Mouse (Mus musculus): ENCODE measurements at regions not wholly inside any gene's neighbourhood (a gene's known extent, or its start where the extent isn't known, plus 50 kb on each side); places are given as distances from the start of the nearest gene placed in this dataset.

- H3K4me3 ChIP-seq (replicated peaks) = no peak overlapping the region
- no peak overlapping the region for H3K9ac ChIP-seq (replicated peaks)
- 0 out of 2 replicates have a peak, but pooled peaks cover 5% of the 10 kb centered on the region for H3K27me3 ChIP-seq
- H3K36me3 ChIP-seq = no peaks in the 10 kb centered on the region
- WGBS = 18% methylated on average over 10 of the region's 10 CpGs
- ATAC-seq = peak; percentile 44; the same call in 1 of the 2 replicates
- H3K4me2 ChIP-seq (replicated peaks) = no peak overlapping the region
- no peak overlapping the region for H3K27ac ChIP-seq
- H3K4me1 ChIP-seq (replicated peaks) = peaks cover 42% of the 10 kb centered on the region
- H3K9me3 ChIP-seq = no peaks in the 10 kb centered on the region
Measured at GRCm38 (mm10) chr17:15180223-15180860, 139.0 kb upstream of the Gm3448 start.

- Histone ChIP-seq H3K9ac (replicated peaks) (no peak overlapping the region), H3K4me1 (replicated peaks) (peaks cover 34% of the 10 kb centered on the region), H3K9me3 (no peaks in the 10 kb centered on the region), H3K27me3 (0 out of 2 replicates have a peak, but pooled peaks cover 5% of the 10 kb centered on the region), H3K27ac (no peak overlapping the region), H3K36me3 (no peaks in the 10 kb centered on the region), H3K4me3 (replicated peaks) (no peak overlapping the region), H3K4me2 (replicated peaks) (no peak overlapping the region)
- 57% methylated on average over 4 of the region's 4 CpGs for WGBS
- no peak for ATAC-seq
Measured at GRCm38 (mm10) chr17:15179411-15179951, 138.1 kb upstream of the Gm3448 start.

GRCm38 (mm10) chr17:15177390-15177789 lies 136.1 kb upstream of the Gm3448 start:
- H3K36me3 ChIP-seq = no peaks in the 10 kb centered on the region
- ATAC-seq = no peak

GRCm38 (mm10) chr17:15174354-15174953 lies 133.1 kb upstream of the Gm3448 start:
- Histone ChIP-seq H3K4me1 (replicated peaks) (peaks cover 4% of the 10 kb centered on the region), H3K27me3 (0 out of 2 replicates have a peak, but pooled peaks cover 4% of the 10 kb centered on the region), H3K9ac (replicated peaks) (no peak overlapping the region), H3K4me3 (replicated peaks) (no peak overlapping the region), H3K27ac (no peak overlapping the region), H3K36me3 (no peaks in the 10 kb centered on the region), H3K9me3 (no peaks in the 10 kb centered on the region), H3K4me2 (replicated peaks) (no peak overlapping the region)
- 60% methylated on average over 9 of the region's 9 CpGs for WGBS
- ATAC-seq = no peak

More at GRCm38 (mm10) chr17:15177390-15177789, 136.1 kb upstream of the Gm3448 start:
- Histone ChIP-seq H3K4me1 (replicated peaks) (peaks cover 27% of the 10 kb centered on the region), H3K4me3 (replicated peaks) (no peak overlapping the region), H3K27ac (no peak overlapping the region), H3K4me2 (replicated peaks) (no peak overlapping the region), H3K9ac (replicated peaks) (no peak overlapping the region), H3K9me3 (no peaks in the 10 kb centered on the region), H3K27me3 (0 out of 2 replicates have a peak, but pooled peaks cover 5% of the 10 kb centered on the region)
- WGBS = 92% methylated on average over 3 of the region's 3 CpGs

GRCm38 (mm10) chr17:15167927-15168326 lies 126.6 kb upstream of the Gm3448 start:
- no peak overlapping the region for H3K27ac ChIP-seq
- no peaks in the 10 kb centered on the region for H3K9me3 ChIP-seq
- H3K4me3 ChIP-seq (replicated peaks) = no peak overlapping the region
- no peak for ATAC-seq
- no peaks in the 10 kb centered on the region for H3K27me3 ChIP-seq
- WGBS = 87% methylated on average over 3 of the region's 3 CpGs
- H3K36me3 ChIP-seq = no peaks in the 10 kb centered on the region
- no peak overlapping the region for H3K4me2 ChIP-seq (replicated peaks)
- no peaks in the 10 kb centered on the region for H3K4me1 ChIP-seq (replicated peaks)
- no peak overlapping the region for H3K9ac ChIP-seq (replicated peaks)

- Histone ChIP-seq H3K27ac (no peak overlapping the region), H3K9ac (replicated peaks) (no peak overlapping the region; the same call in 1 of the 2 replicates), H3K4me2 (replicated peaks) (no peak overlapping the region), H3K36me3 (no peaks in the 10 kb centered on the region), H3K27me3 (no peaks in the 10 kb centered on the region), H3K4me1 (replicated peaks) (no peaks in the 10 kb centered on the region), H3K4me3 (replicated peaks) (no peak overlapping the region), H3K9me3 (no peaks in the 10 kb centered on the region)
- 88% methylated on average over 5 of the region's 5 CpGs for WGBS
- no peak for ATAC-seq
Measured at GRCm38 (mm10) chr17:15157693-15158333, 116.5 kb upstream of the Gm3448 start.

GRCm38 (mm10) chr17:15152996-15153735 lies 111.8 kb upstream of the Gm3448 start:
- WGBS = 83% methylated on average over 7 of the region's 7 CpGs
- no peak for ATAC-seq

GRCm38 (mm10) chr17:15152477-15152876 lies 111.1 kb upstream of the Gm3448 start:
- no peak overlapping the region for H3K4me2 ChIP-seq (replicated peaks)
- H3K4me1 ChIP-seq (replicated peaks) = no peaks in the 10 kb centered on the region
- 83% methylated on average over 7 of the region's 7 CpGs for WGBS
- no peaks in the 10 kb centered on the region for H3K36me3 ChIP-seq
- no peak for ATAC-seq
- no peak overlapping the region for H3K4me3 ChIP-seq (replicated peaks)
- H3K9me3 ChIP-seq = no peaks in the 10 kb centered on the region
- H3K27me3 ChIP-seq = no peaks in the 10 kb centered on the region
- H3K27ac ChIP-seq = no peak overlapping the region
- no peak overlapping the region for H3K9ac ChIP-seq (replicated peaks)

More at GRCm38 (mm10) chr17:15152996-15153735, 111.8 kb upstream of the Gm3448 start:
- H3K27ac ChIP-seq = no peak overlapping the region
- no peaks in the 10 kb centered on the region for H3K36me3 ChIP-seq
- no peaks in the 10 kb centered on the region for H3K27me3 ChIP-seq
- H3K4me2 ChIP-seq (replicated peaks) = no peak overlapping the region
- H3K4me3 ChIP-seq (replicated peaks) = no peak overlapping the region
- H3K9ac ChIP-seq (replicated peaks) = no peak overlapping the region
- no peaks in the 10 kb centered on the region for H3K9me3 ChIP-seq
- H3K4me1 ChIP-seq (replicated peaks) = no peaks in the 10 kb centered on the region

GRCm38 (mm10) chr17:15151695-15152094 lies 110.4 kb upstream of the Gm3448 start:
- no peak overlapping the region for H3K27ac ChIP-seq
- no peak overlapping the region for H3K9ac ChIP-seq (replicated peaks)
- 78% methylated on average over 3 of the region's 3 CpGs for WGBS
- no peaks in the 10 kb centered on the region for H3K9me3 ChIP-seq
- H3K4me1 ChIP-seq (replicated peaks) = no peaks in the 10 kb centered on the region
- H3K4me3 ChIP-seq (replicated peaks) = no peak overlapping the region
- ATAC-seq = no peak
- H3K27me3 ChIP-seq = no peaks in the 10 kb centered on the region
- H3K4me2 ChIP-seq (replicated peaks) = no peak overlapping the region
- no peaks in the 10 kb centered on the region for H3K36me3 ChIP-seq

- 72% methylated on average over 7 of the region's 7 CpGs for WGBS
- ATAC-seq = no peak
- Histone ChIP-seq H3K4me2 (replicated peaks) (no peak overlapping the region), H3K9me3 (no peaks in the 10 kb centered on the region), H3K27me3 (no peaks in the 10 kb centered on the region), H3K27ac (no peak overlapping the region), H3K9ac (replicated peaks) (no peak overlapping the region), H3K4me1 (replicated peaks) (no peaks in the 10 kb centered on the region), H3K36me3 (no peaks in the 10 kb centered on the region), H3K4me3 (replicated peaks) (no peak overlapping the region)
Measured at GRCm38 (mm10) chr17:15146607-15147006, 105.3 kb upstream of the Gm3448 start.

- H3K4me2 ChIP-seq (replicated peaks) = no peak overlapping the region
- no peaks in the 10 kb centered on the region for H3K27me3 ChIP-seq
- no peak for ATAC-seq
- H3K9me3 ChIP-seq = no peaks in the 10 kb centered on the region
- no peaks in the 10 kb centered on the region for H3K36me3 ChIP-seq
- no peak overlapping the region for H3K27ac ChIP-seq
- no peak overlapping the region for H3K9ac ChIP-seq (replicated peaks)
- no peak overlapping the region for H3K4me3 ChIP-seq (replicated peaks)
- WGBS = 82% methylated on average over 14 of the region's 14 CpGs
- H3K4me1 ChIP-seq (replicated peaks) = no peaks in the 10 kb centered on the region
Measured at GRCm38 (mm10) chr17:15145191-15145968, 104.0 kb upstream of the Gm3448 start.
